Mouse (Mus musculus): Measurements from ENCODE around the gene Sept7.
"Not testable (repeated sequence)": the region's sequence is repeated elsewhere in the genome, so short reads cannot be mapped to it uniquely, and the experiment has no call there.

Sept7 gene

GRCm38 (mm10) chr9:25260979-25261378 is 8.7 kb downstream of the Sept7 start:
- DNase-seq: no peak

- DNase-seq: no peak
Measured at GRCm38 (mm10) chr9:25262087-25262486, 9.8 kb downstream of the Sept7 start.

- DNase-seq: no peak
Measured at GRCm38 (mm10) chr9:25265795-25266194, 13.6 kb downstream of the Sept7 start.

DNA sequence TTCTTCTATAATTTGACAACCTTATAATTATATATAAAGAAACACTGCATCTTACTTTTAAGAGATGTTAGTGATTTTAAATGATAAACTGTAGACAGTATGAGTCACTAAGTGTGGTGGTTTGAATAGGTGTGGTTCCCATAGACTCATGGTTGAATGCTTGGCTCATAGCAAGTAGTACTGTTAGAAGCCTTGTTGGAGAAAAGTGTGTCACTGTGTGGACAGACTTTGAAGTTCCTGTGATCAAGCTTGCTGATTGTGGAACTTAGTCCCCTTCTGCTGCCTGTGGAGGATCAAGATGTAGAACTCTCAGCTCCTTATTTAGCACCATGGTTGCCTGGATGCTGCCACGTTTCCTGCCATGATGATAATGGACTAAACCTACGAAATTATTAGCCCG is 14.9 kb downstream of the Sept7 start:
- no peak for DNase-seq

DNA sequence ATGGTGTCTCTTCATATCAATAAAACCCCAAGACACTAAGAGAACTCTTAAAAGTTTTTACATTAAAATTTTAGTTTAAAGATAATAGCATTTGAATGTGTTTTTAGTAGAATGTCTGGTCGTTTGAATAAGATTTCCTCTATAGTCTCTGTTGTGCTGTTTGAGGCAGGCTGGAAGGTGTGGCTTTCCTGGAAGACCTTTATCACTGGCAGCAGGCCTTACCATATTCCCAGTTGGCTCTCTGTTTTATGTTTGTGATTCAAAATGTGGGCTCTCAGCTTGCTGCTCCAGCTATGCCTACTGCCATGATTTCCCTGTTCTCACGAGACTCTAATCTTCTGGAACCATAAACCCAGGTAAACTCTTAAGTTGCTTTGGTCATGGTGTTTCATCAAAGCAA is 15.3 kb downstream of the Sept7 start:
- no peak for DNase-seq

- no peak for DNase-seq
Measured at GRCm38 (mm10) chr9:25271902-25272301, 19.7 kb downstream of the Sept7 start.

- no peak for DNase-seq
Measured at GRCm38 (mm10) chr9:25289796-25290195, 37.6 kb downstream of the Sept7 start.

GRCm38 (mm10) chr9:25309505-25310182 is 57.4 kb downstream of the Sept7 start:
- no peak for DNase-seq

- no peak for DNase-seq
Measured at GRCm38 (mm10) chr9:25314304-25314703, 62.1 kb downstream of the Sept7 start.

DNA sequence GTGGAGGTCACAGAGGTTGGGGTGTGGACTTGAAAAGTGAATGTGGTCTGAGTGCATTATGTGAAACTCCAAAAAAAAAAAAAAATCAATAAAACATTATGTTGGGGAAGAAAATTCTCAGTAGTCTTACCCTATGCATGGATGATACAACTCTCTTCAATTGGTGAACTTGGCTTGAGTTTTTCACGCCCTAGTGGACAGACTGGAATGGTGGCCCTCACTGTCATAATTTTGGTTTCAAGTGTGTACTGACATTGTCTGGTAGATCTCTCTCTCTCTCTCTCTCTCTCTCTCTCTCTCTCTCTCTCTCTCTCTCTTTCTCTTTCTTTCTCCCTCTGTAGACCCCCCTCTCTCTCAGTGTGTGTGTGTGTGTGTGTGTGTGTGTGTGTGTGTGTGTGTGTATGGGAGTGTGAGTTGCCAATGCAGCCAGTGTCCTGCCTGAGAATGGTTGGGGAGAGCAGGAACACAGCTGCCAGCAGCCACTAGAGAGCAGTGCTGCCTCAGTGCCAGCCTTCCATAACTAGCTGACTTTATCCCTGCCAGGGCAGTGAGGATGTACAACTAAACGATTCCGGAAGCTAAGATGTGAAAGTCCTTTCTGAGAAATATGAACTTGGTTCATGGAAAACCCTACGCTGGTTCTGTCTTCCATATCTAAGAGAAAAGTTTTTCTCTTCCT is 65.7 kb downstream of the Sept7 start:
- DNase-seq: peak; percentile 58

DNA sequence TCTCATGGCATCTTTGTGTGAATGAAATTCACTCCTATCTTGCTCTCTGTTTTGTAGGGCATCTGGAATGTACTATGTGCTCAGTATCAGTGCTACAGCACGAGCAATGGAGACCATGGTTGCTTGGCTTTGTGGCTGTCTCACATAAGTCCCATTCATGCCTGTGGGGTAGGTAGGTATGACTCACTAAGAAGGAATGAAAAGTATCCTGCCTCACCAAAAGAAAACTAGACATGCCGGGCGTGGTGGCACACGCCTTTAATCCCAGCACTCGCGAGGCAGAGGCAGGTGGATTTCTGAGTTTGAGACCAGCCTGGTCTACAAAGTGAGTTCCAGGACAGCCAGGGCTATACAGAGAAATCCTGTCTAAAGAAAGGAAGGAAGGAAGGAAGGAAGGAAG is 67.4 kb downstream of the Sept7 start:
- DNase-seq: not testable (repeated sequence)

- no peak for DNase-seq
Measured at GRCm38 (mm10) chr9:25327727-25328370, 75.6 kb downstream of the Sept7 start.

- no peak for DNase-seq
Measured at GRCm38 (mm10) chr9:25328946-25329723, 76.9 kb downstream of the Sept7 start.

- DNase-seq: no peak
Measured at GRCm38 (mm10) chr9:25337436-25338198, 85.4 kb downstream of the Sept7 start.

GRCm38 (mm10) chr9:25340412-25340811 is 88.2 kb downstream of the Sept7 start:
- DNase-seq: no peak

DNA sequence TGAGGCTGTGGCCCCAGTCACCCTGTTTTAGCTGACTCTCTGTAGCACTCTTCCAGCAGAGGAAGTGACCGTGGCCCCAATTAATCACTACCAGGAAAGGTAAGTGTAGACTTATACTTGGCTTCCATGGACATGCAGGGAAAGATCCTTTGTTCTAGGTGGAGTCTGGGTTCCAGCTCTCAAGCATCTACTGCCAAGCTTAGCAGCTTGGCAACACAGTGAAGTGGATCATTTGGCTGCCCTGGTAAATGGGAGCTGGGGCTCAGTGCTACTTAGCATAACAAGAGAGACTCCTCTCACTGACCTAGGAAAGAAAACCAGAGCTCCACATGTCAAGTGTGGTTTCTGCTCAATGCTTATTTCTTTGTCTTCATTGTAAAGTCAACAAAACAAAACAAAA is 101.5 kb downstream of the Sept7 start:
- DNase-seq: no peak

GRCm38 (mm10) chr9:25355806-25356205 is 103.6 kb downstream of the Sept7 start:
- DNase-seq: peak; percentile 30

DNA sequence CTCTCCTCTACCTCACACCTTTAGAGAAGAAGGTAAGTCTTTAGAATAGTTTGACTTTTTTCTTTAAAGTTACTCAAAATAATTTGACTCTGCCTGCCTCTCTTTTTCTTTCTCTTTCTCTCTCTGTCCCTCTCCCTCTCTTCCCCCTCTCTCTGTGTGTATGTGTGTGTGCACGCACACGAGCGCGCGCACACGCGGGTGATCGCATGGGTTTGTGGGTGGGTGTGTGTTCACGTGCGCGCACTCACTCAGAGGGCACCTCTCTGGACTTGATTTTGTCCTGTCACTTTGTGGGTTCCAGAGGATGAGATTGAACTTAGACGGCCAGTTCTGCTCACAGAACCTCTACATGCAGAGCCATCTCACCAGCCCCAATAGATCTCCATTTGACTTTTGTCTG is 105.3 kb downstream of the Sept7 start:
- no peak for DNase-seq

DNA sequence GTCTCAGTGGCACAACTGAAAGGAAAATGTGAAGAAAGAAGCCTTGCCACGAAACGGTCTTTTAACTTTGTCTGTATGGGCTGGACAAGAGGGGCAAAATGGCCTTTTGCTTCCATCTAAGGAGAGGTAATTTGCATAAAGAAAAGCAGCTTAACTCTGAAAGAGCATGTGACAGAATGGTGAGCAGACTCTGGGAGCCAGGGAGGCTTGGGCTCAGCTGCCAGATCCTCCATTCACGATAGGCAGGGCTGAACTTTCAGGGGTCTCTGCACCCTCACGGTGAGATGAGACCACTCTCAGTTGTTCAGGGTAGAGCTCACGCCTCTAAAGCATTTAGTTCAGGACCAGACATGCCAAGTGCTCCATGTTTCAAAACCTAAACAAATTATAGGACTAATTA is 105.8 kb downstream of the Sept7 start:
- DNase-seq: no peak

All from right cerebral cortex, postnatal 25 days (tissue).